Mouse (Mus musculus) forebrain, embryonic 15.5 days (tissue): Measurements from ENCODE around the gene Acads. TPM values are rescaled to one million over a fixed set of nuclear protein-coding genes. Genes with fewer than 3 reads are reported as not detected.

Experiments used
- ATAC-seq: fragments of 200-750 bp; cut with Nextera tagmentation; replicated peaks from 2 replicates; pipeline ENCODE4 v1.8.0; 2017; ENCODE audit warnings: mild to moderate bottlenecking, moderate TSS enrichment, moderate library complexity
- H3K27ac ChIP-seq: fragments of 300-500 bp; sonication (generic); replicated peaks from 2 replicates; pipeline ENCODE4 v1.5.1; 2015; ENCODE audit warnings: mild to moderate bottlenecking, inconsistent platforms
- H3K27me3 ChIP-seq: fragments of 300-500 bp; sonication (generic); 2 replicates; pipeline ENCODE4 v1.6.1; 2015; ENCODE audit warnings: inconsistent platforms
- H3K36me3 ChIP-seq: fragments of 300-500 bp; sonication (generic); 2 replicates; pipeline ENCODE4 v1.6.1; 2015; ENCODE audit warnings: mild to moderate bottlenecking, inconsistent platforms
- H3K4me1 ChIP-seq: fragments of 300-500 bp; sonication (generic); 2 replicates; pipeline ENCODE4 v1.6.1; 2015; ENCODE audit warnings: inconsistent platforms
- H3K4me2 ChIP-seq: fragments of 300-500 bp; sonication (generic); replicated peaks from 2 replicates; pipeline ENCODE4 v1.6.1; 2015; ENCODE audit warnings: mild to moderate bottlenecking, inconsistent platforms
- H3K4me3 ChIP-seq: fragments of 300-500 bp; sonication (generic); 2 replicates; pipeline ENCODE4 v1.5.1; 2015; ENCODE audit warnings: mild to moderate bottlenecking, inconsistent platforms
- H3K9ac ChIP-seq: fragments of 300-500 bp; sonication (generic); replicated peaks from 2 replicates; pipeline ENCODE4 v1.6.1; 2015; ENCODE audit warnings: mild to moderate bottlenecking, inconsistent platforms
- H3K9me3 ChIP-seq: fragments of 300-500 bp; sonication (generic); 2 replicates; pipeline ENCODE4 v1.6.1; 2016; ENCODE audit warnings: inconsistent platforms
- WGBS: fragments of 180-500 bp; shearing (Covaris S2); methylation state at CpG from one replicate; pipeline ENCODE4 v1.1.7; 2015; ENCODE audit warnings: mixed read lengths; 5-methylcytosine and 5-hydroxymethylcytosine counted together
- polyA plus RNA-seq: library from polyadenylated mRNA; unstranded; fragments of >200 nt; fragmentation: Nextera tagmentation; extraction: Ambion mirVana; gene quantifications from 2 replicates; pipeline ENCODE4 v1.2.1, GENCODE M21; 2015

Gene Acads
- polyA plus RNA-seq, 1 experiment from 2014 or later, result 24.1 TPM

- H3K27me3 ChIP-seq, result no peaks in the 10 kb centered on the region
- no peak overlapping the region for H3K4me2 ChIP-seq
- peaks cover 11% of the 10 kb centered on the region; the same call in 1 of the 2 replicates for H3K36me3 ChIP-seq
- H3K4me3 ChIP-seq, result no peak overlapping the region
- no peak overlapping the region for H3K27ac ChIP-seq
- WGBS, result 90% methylated on average over 3 of the region's 3 CpGs
- no peaks in the 10 kb centered on the region for H3K9me3 ChIP-seq
- no peak for ATAC-seq
- no peak overlapping the region for H3K9ac ChIP-seq
- H3K4me1 ChIP-seq, result no peaks in the 10 kb centered on the region
Observed at GRCm38 (mm10) chr5:115060977-115061376, 58.2 kb downstream of the Acads start.

Other genes starting within 250 kb of the Acads start
- gene Oasl2, start 222.4 kb downstream of the Acads start, polyA plus RNA-seq, result 2.4 and 2.9 TPM in 2 replicates
- gene Oasl1, start 196.1 kb downstream of the Acads start, polyA plus RNA-seq, result 0.17 and 0.23 TPM in 2 replicates
- gene 2210016L21Rik, start 177.2 kb downstream of the Acads start, polyA plus RNA-seq, result 98.1 and 103 TPM in 2 replicates
- not detected in 2 replicates for gene Hnf1a, start 148.3 kb downstream of the Acads start, polyA plus RNA-seq
- 19.2 and 31.7 TPM in 2 replicates for gene Sppl3, start 108.2 kb downstream of the Acads start, polyA plus RNA-seq
- 34.6 and 35.0 TPM in 2 replicates for gene Gm10401, start 21.1 kb downstream of the Acads start, polyA plus RNA-seq
- 44.4 and 46.2 TPM in 2 replicates for gene Unc119b, start 15.6 kb upstream of the Acads start, polyA plus RNA-seq
- gene Mlec, start 38.8 kb upstream of the Acads start, polyA plus RNA-seq, result 22.7 and 27.7 TPM in 2 replicates
- gene Cabp1, start 75.0 kb upstream of the Acads start, polyA plus RNA-seq, result 9.2 and 9.8 TPM in 2 replicates
- gene Pop5, start 116.5 kb upstream of the Acads start, polyA plus RNA-seq, result 96.9 and 98.6 TPM in 2 replicates
- gene Rnf10, start 153.6 kb upstream of the Acads start, polyA plus RNA-seq, result 185 and 191 TPM in 2 replicates
- 59.4 and 61.3 TPM in 2 replicates for gene Coq5, start 160.3 kb upstream of the Acads start, polyA plus RNA-seq
- 1,446 and 1,524 TPM in 2 replicates for gene Dynll1, start 181.7 kb upstream of the Acads start, polyA plus RNA-seq
- gene Srsf9, start 207.8 kb upstream of the Acads start, polyA plus RNA-seq, result 200 and 204 TPM in 2 replicates
- gene Gatc, start 221.8 kb upstream of the Acads start, polyA plus RNA-seq, result 33.6 and 36.6 TPM in 2 replicates
- gene Triap1, start 221.9 kb upstream of the Acads start, polyA plus RNA-seq, result 60.5 and 64.3 TPM in 2 replicates
- 968 and 991 TPM in 2 replicates for gene Cox6a1, start 229.6 kb upstream of the Acads start, polyA plus RNA-seq